Mouse (Mus musculus): ENCODE data around the gene Kcnd3. TPM values are rescaled to one million over a fixed set of nuclear protein-coding genes. Genes with fewer than 3 reads are reported as not detected.

Kcnd3 gene
- polyA plus RNA-seq, 1 experiment from 2014 or later: 0.93 TPM

DNA sequence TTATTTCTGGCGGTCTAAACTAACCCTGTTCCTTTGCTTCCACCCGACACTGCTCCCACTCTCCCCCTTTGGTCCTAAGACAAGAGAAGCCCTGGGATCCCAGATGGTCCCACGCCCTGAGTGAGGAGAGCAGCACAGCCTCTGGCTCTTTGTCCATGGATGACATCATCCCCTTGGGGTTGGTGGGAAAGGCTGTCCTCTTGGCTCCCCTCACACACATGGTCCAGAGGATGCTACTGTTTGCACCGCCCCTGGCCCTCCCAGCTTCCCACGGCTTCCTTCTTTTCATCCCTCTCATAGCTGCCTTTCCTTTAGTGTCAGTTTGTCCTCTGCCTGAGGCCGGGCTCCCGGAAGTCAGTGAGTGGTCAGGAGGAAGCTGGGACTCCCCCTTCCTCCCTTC lies 259.6 kb downstream of the Kcnd3 start:
- ATAC-seq (ENCODE audit: low read depth): no peak

DNA sequence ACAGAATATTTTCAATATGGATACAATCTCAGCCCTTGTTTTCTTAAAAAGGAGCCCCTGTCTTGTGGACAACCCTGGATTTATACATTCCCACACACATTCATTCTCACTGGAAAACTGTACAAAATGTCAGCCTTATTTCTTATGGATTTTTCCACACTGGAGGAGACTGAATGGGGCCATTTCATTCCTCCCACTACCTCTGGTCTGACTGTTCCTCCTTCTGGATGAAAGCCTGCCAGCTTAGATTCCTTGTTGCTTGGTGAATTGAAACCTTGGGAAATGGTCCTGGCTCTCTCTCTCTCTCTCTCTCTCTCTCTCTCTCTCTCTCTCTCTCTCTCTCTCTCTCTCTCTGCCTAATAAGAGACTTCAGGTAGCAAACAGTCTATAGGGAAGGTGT lies 260.7 kb downstream of the Kcnd3 start:
- H3K27me3 ChIP-seq (replicated peaks; ENCODE audit: control insufficient read depth, insufficient read depth, low read length): no peaks in the 10 kb centered on the region
- ATAC-seq (ENCODE audit: low read depth) (no peak), DNase-seq (ENCODE audit: low spot score) (no peak)
- no peaks in the 10 kb centered on the region for H3K36me3 ChIP-seq (ENCODE audit: control insufficient read depth, insufficient read depth, low read length)
- H3K27ac ChIP-seq (replicated peaks; ENCODE audit: low read depth, low read length): no peak overlapping the region
- H3K4me2 ChIP-seq (ENCODE audit: low read depth, low read length): no peak overlapping the region
- no peaks in the 10 kb centered on the region for H3K9me3 ChIP-seq (ENCODE audit: control insufficient read depth, low read length)
- H3K4me3 ChIP-seq (ENCODE audit: low read depth, low read length): no peak overlapping the region
- no peak overlapping the region for H3K9ac ChIP-seq (ENCODE audit: low read depth, low read length)
- H3K4me1 ChIP-seq (ENCODE audit: control insufficient read depth, insufficient read depth, low read length): peaks cover 16% of the 10 kb centered on the region

More for the DNA sequence above, 259.6 kb downstream of the Kcnd3 start:
- Histone ChIP-seq H3K9ac (ENCODE audit: low read depth, low read length) (no peak overlapping the region), H3K4me3 (ENCODE audit: low read depth, low read length) (no peak overlapping the region), H3K4me1 (ENCODE audit: control insufficient read depth, insufficient read depth, low read length) (peaks cover 15% of the 10 kb centered on the region), H3K27me3 (replicated peaks; ENCODE audit: control insufficient read depth, insufficient read depth, low read length) (no peaks in the 10 kb centered on the region), H3K9me3 (ENCODE audit: control insufficient read depth, low read length) (no peaks in the 10 kb centered on the region), H3K27ac (replicated peaks; ENCODE audit: low read depth, low read length) (no peak overlapping the region), H3K36me3 (ENCODE audit: control insufficient read depth, insufficient read depth, low read length) (no peaks in the 10 kb centered on the region), H3K4me2 (ENCODE audit: low read depth, low read length) (no peak overlapping the region)
- no peak for DNase-seq (ENCODE audit: low spot score)
- 55% methylated on average over 7 of the region's 7 CpGs for WGBS

DNA sequence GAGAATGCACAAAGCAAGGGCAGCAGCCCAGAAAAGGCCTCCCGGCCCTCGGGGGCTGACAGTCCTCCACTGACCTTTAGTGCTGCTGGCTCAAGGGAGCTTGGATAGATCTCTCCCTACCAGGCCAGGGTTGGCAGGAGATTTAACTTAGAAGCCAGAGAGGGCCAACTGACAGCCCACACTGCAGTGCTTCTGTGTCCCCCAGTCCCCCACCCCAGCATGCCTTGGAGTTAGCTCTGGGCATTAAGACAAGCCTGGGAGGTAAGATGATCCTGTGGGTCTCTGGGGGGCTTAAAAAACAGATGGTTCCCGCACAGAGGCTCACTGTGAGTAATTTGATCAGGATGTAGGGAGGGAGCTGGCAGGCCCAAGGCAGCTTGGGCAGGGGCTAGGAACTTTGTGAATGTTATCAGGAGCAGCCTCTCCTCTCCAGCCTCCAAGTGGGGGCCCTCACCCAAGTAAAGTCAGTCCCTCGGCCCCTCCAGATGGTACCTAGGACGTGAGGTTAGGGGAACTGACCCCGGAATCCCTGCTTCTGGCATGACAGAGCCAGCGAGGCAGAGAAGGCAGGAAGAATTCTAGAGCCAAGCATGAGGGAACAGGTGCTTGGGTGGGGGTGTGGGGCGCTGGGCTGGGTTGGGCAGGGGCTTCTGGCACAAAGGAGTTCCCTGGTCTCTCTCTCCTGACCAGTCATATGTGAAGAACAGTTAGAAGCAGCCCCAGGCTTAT lies 262.1 kb downstream of the Kcnd3 start:
- Histone ChIP-seq H3K4me2 (ENCODE audit: low read depth, low read length) (no peak overlapping the region), H3K4me1 (ENCODE audit: control insufficient read depth, insufficient read depth, low read length) (peaks cover 25% of the 10 kb centered on the region), H3K9ac (ENCODE audit: low read depth, low read length) (no peak overlapping the region), H3K27me3 (replicated peaks; ENCODE audit: control insufficient read depth, insufficient read depth, low read length) (no peaks in the 10 kb centered on the region), H3K9me3 (ENCODE audit: control insufficient read depth, low read length) (no peaks in the 10 kb centered on the region), H3K4me3 (ENCODE audit: low read depth, low read length) (no peak overlapping the region), H3K27ac (replicated peaks; ENCODE audit: low read depth, low read length) (peak overlapping the region; percentile 77), H3K36me3 (ENCODE audit: control insufficient read depth, insufficient read depth, low read length) (no peaks in the 10 kb centered on the region)
- peak; percentile 82 for ATAC-seq (ENCODE audit: low read depth)
- WGBS: 4% methylated on average over 8 of the region's 8 CpGs
- DNase-seq (ENCODE audit: low spot score): peak; percentile 89

DNA sequence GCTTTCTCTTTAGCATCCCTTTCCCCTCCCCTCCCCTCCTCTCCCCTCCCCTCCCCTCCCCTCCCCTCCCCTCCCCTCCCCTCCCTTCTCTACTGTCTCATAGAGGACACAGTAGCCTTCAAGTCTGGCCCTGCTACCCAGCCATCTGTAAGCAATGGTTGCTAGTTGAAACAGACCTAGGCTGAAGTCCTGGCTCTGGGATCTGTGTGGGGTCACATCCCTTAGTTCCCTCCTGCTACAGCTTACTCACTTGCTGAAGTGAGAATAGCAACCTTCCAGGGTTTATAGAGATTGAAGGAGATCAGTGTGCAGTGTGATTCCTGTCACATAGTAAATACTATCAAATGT lies 262.7 kb downstream of the Kcnd3 start:
- DNase-seq (ENCODE audit: low spot score) (no peak), ATAC-seq (ENCODE audit: low read depth) (no peak)
- H3K9ac ChIP-seq (ENCODE audit: low read depth, low read length): no peak overlapping the region
- H3K27me3 ChIP-seq (replicated peaks; ENCODE audit: control insufficient read depth, insufficient read depth, low read length): no peaks in the 10 kb centered on the region
- H3K4me2 ChIP-seq (ENCODE audit: low read depth, low read length): no peak overlapping the region
- H3K4me1 ChIP-seq (ENCODE audit: control insufficient read depth, insufficient read depth, low read length): peaks cover 25% of the 10 kb centered on the region
- no peaks in the 10 kb centered on the region for H3K9me3 ChIP-seq (ENCODE audit: control insufficient read depth, low read length)
- no peaks in the 10 kb centered on the region for H3K36me3 ChIP-seq (ENCODE audit: control insufficient read depth, insufficient read depth, low read length)
- H3K4me3 ChIP-seq (ENCODE audit: low read depth, low read length): no peak overlapping the region
- H3K27ac ChIP-seq (replicated peaks; ENCODE audit: low read depth, low read length): no peak overlapping the region

DNA sequence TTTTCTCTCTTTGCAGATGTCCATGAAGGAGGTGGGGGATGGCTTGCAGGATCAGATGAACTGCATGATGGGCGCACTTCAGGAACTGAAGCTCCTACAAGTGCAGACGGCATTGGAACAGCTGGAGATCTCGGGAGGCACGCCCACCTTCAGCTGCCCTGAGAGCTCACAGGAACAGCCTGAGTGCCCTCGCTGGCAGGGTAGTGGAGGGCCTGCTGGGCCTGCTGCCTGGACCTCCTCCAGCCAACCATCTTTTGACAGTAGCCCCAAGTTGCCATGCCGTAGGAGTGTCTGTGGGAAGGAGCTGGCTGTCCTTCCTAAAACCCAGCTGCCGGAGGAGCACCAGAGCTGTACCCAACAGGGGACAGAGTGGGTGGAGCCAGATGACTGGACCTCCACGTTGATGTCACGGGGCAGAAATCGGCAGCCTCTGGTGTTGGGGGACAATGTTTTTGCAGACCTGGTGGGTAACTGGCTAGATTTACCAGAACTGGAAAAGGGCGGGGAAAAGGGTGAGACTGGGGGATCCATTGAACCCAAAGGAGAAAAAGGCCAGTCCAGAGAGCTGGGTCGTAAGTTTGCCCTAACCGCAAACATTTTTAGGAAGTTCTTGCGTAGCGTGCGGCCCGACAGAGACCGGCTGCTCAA lies 264.3 kb downstream of the Kcnd3 start:
- Histone ChIP-seq H3K4me3 (ENCODE audit: low read depth, low read length) (no peak overlapping the region), H3K27me3 (replicated peaks; ENCODE audit: control insufficient read depth, insufficient read depth, low read length) (no peaks in the 10 kb centered on the region), H3K9me3 (ENCODE audit: control insufficient read depth, low read length) (no peaks in the 10 kb centered on the region), H3K27ac (replicated peaks; ENCODE audit: low read depth, low read length) (peak overlapping the region; percentile 1; the same call in 1 of the 2 replicates), H3K36me3 (ENCODE audit: control insufficient read depth, insufficient read depth, low read length) (no peaks in the 10 kb centered on the region), H3K9ac (ENCODE audit: low read depth, low read length) (no peak overlapping the region), H3K4me2 (ENCODE audit: low read depth, low read length) (no peak overlapping the region), H3K4me1 (ENCODE audit: control insufficient read depth, insufficient read depth, low read length) (peaks cover 21% of the 10 kb centered on the region)
- DNase-seq (ENCODE audit: low spot score) (peak; percentile 81), ATAC-seq (ENCODE audit: low read depth) (peak; percentile 14; the same call in 1 of the 2 replicates)
- WGBS: 60% methylated on average over 18 of the region's 18 CpGs

DNA sequence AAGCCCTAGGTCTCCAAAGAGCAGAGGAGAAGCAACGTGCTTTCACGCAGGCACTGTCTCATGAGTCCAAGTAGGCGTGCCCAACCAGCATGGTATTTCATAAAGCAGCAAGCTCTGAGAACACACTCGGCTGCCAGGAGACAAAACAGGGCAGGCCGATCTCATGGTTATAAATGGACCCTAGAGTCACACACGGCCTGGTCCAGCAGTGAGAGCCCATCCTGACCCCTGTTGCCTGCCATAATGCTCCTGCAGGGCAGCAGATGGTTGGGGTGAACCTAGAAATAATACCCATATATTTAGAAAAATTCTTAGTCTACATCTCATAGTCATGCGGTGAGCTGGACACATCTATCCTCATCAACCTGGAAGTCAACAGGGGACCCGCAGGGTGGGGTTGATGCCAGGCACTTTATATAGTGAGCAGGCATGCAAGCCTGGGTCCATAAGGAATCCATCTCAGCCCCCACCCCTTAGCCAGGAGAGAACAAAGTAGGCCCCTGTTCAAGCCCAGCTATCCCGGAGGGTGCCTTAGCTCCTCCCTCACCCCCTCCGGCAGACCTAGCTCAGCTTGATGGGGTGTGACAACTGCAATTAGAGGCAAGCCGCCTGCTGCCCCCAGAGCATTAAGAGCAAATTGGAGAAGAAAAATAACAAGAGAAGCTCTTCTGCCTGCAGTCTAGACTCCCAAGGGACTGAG lies 265.9 kb downstream of the Kcnd3 start:
- H3K4me3 ChIP-seq (ENCODE audit: low read depth, low read length): no peak overlapping the region
- no peaks in the 10 kb centered on the region for H3K27me3 ChIP-seq (replicated peaks; ENCODE audit: control insufficient read depth, insufficient read depth, low read length)
- DNase-seq (ENCODE audit: low spot score): peak; percentile 77
- H3K9ac ChIP-seq (ENCODE audit: low read depth, low read length): no peak overlapping the region
- no peak overlapping the region for H3K4me2 ChIP-seq (ENCODE audit: low read depth, low read length)
- H3K4me1 ChIP-seq (ENCODE audit: control insufficient read depth, insufficient read depth, low read length): peaks cover 21% of the 10 kb centered on the region
- H3K27ac ChIP-seq (replicated peaks; ENCODE audit: low read depth, low read length): 0 out of 2 replicates have a peak overlapping the region, but pooled peaks have one; percentile 4
- no peaks in the 10 kb centered on the region for H3K9me3 ChIP-seq (ENCODE audit: control insufficient read depth, low read length)
- 42% methylated on average over 11 of the region's 11 CpGs for WGBS
- peak; percentile 55 for ATAC-seq (ENCODE audit: low read depth)
- H3K36me3 ChIP-seq (ENCODE audit: control insufficient read depth, insufficient read depth, low read length): no peaks in the 10 kb centered on the region

DNA sequence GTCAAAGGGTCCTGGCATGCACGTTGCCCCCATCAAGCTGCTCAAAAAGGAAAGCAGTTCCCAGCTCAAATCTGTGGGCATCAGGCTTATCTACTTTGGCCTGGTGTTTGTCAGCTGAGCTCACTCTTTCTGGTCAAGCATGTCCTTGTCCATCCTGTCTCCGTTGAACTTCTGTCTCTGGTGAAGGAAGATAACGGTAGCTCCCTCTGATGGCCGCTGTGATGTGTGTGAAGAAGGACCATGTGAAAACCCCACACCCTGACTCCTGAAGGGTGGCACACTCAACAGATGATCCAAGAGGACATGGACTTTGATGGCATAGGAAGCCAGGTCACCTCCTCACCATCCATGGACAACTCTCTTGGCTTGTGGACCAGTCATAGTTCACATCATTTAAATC lies 266.6 kb downstream of the Kcnd3 start:
- H3K4me3 ChIP-seq (ENCODE audit: low read depth, low read length): no peak overlapping the region
- H3K36me3 ChIP-seq (ENCODE audit: control insufficient read depth, insufficient read depth, low read length): no peaks in the 10 kb centered on the region
- H3K4me2 ChIP-seq (ENCODE audit: low read depth, low read length): no peak overlapping the region
- DNase-seq (ENCODE audit: low spot score) (no peak), ATAC-seq (ENCODE audit: low read depth) (no peak)
- H3K4me1 ChIP-seq (ENCODE audit: control insufficient read depth, insufficient read depth, low read length): peaks cover 17% of the 10 kb centered on the region
- no peak overlapping the region for H3K27ac ChIP-seq (replicated peaks; ENCODE audit: low read depth, low read length)
- no peak overlapping the region for H3K9ac ChIP-seq (ENCODE audit: low read depth, low read length)
- no peaks in the 10 kb centered on the region for H3K27me3 ChIP-seq (replicated peaks; ENCODE audit: control insufficient read depth, insufficient read depth, low read length)
- no peaks in the 10 kb centered on the region for H3K9me3 ChIP-seq (ENCODE audit: control insufficient read depth, low read length)
- 46% methylated on average over 4 of the region's 4 CpGs for WGBS

DNA sequence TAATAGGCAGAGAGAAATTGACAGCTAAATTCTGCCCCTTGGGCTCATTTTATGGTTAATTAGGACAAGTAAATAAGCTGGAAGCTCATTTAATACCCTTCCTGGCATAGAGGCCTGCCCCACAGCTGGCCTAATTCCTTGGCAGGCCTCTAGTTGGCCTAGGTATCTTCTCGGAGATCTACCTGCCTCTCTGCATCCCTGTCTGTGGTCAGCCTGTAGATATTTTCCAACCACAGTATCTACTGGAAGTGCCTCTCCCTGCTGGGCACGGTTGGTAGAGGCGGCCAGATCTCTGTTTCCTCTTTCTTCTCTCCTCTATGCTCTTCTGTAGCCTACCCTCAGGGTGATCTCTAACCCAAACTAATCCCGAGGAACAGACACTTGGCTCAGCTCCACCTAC lies 267.8 kb downstream of the Kcnd3 start:
- Histone ChIP-seq H3K36me3 (ENCODE audit: control insufficient read depth, insufficient read depth, low read length) (no peaks in the 10 kb centered on the region), H3K4me2 (ENCODE audit: low read depth, low read length) (no peak overlapping the region), H3K9ac (ENCODE audit: low read depth, low read length) (no peak overlapping the region), H3K9me3 (ENCODE audit: control insufficient read depth, low read length) (no peaks in the 10 kb centered on the region), H3K4me3 (ENCODE audit: low read depth, low read length) (no peak overlapping the region), H3K27ac (replicated peaks; ENCODE audit: low read depth, low read length) (no peak overlapping the region), H3K27me3 (replicated peaks; ENCODE audit: control insufficient read depth, insufficient read depth, low read length) (no peaks in the 10 kb centered on the region), H3K4me1 (ENCODE audit: control insufficient read depth, insufficient read depth, low read length) (peaks cover 9% of the 10 kb centered on the region; the same call in 1 of the 2 replicates)
- WGBS: 60% methylated on average over 4 of the region's 4 CpGs
- ATAC-seq (ENCODE audit: low read depth) (no peak), DNase-seq (ENCODE audit: low spot score) (no peak)

All from embryonic facial prominence, embryonic 14.5 days (tissue).